Comparison of ENCODE assay signal across 26 mouse cellular contexts in genomic region chr14:75706647-75707046, GRCm38 (mm10). TPM values are rescaled to one million over a fixed set of nuclear protein-coding genes. Genes with fewer than 3 reads are reported as not detected.
DNase-seq lines count a peak whose midpoint lies in the region; ATAC-seq lines count a peak whose summit lies in the region.
"Had no signal": no experiment of that assay in that cellular context is flagged by ENCODE, and none has a peak within 500 bp of the region (broad histone marks: within the 10 kb centered on the region; RNA-seq: fewer than 3 reads in every experiment).

No protein-coding gene starts in this region.

- no peak overlapping the region for H3K9ac ChIP-seq in heart, embryonic 11.5 days (ENCODE audit: low read depth, low read length)
- H3K9ac ChIP-seq in kidney, embryonic 14.5 days (ENCODE audit: low read depth, low read length): no peak overlapping the region
- H3K9ac ChIP-seq: embryonic facial prominence, embryonic 12.5 days; forebrain, embryonic 12.5 days; intestine, embryonic 15.5 days; liver, embryonic 13.5 days; midbrain, embryonic 13.5 days; neural tube, embryonic 12.5 days; stomach, embryonic 15.5 days had no signal

- no peak for ATAC-seq in heart, embryonic 11.5 days (replicated peaks; ENCODE audit: insufficient number of reproducible peaks, low FRiP score, low TSS enrichment)
- ATAC-seq in kidney, embryonic 14.5 days (ENCODE audit: low FRiP score, low TSS enrichment): peak; percentile 51; the same call in 1 of the 2 replicates
- ATAC-seq: hindbrain, embryonic 16.5 days; intestine, embryonic 15.5 days; midbrain, embryonic 13.5 days; Patski had no signal

- 80% methylated on average over 4 of the region's 4 CpGs for WGBS in heart, embryonic 10.5 days
- WGBS in heart, embryonic 11.5 days (ENCODE audit: insufficient replicate concordance): 76% methylated on average over 4 of the region's 4 CpGs
- 60% methylated on average over 4 of the region's 4 CpGs for WGBS in kidney, embryonic 14.5 days

- peaks cover 71% of the 10 kb centered on the region for H3K36me3 ChIP-seq in heart, embryonic 10.5 days
- peaks cover 19% of the 10 kb centered on the region for H3K36me3 ChIP-seq in heart, embryonic 11.5 days (ENCODE audit: control insufficient read depth, insufficient read depth, low read length)
- H3K36me3 ChIP-seq in kidney, embryonic 14.5 days (ENCODE audit: control insufficient read depth, insufficient read depth, low read length): peaks cover 45% of the 10 kb centered on the region

- H3K4me3 ChIP-seq in heart, embryonic 10.5 days: no peak overlapping the region
- H3K4me3 ChIP-seq in heart, embryonic 11.5 days (ENCODE audit: low read depth, low read length): no peak overlapping the region
- H3K4me3 ChIP-seq in kidney, embryonic 14.5 days (ENCODE audit: low read length): no peak overlapping the region
- H3K4me3 ChIP-seq: embryonic facial prominence, embryonic 12.5 days; erythroblast, embryonic 14.5 days; forebrain, embryonic 12.5 days; gastrocnemius, adult 2 months; hindbrain, embryonic 10.5 days; intestine, embryonic 15.5 days; liver, embryonic 13.5 days; megakaryocyte, embryonic 14.5 days; midbrain, embryonic 13.5 days; neural tube, embryonic 12.5 days; stomach, embryonic 15.5 days had no signal

- H3K27me3 ChIP-seq in heart, embryonic 10.5 days (ENCODE audit: insufficient read depth, poor library complexity, severe bottlenecking): no peaks in the 10 kb centered on the region
- H3K27me3 ChIP-seq in heart, embryonic 11.5 days (ENCODE audit: control insufficient read depth, insufficient read depth, low read length): no peaks in the 10 kb centered on the region
- H3K27me3 ChIP-seq in kidney, embryonic 14.5 days (ENCODE audit: control insufficient read depth, insufficient read depth, low read length): no peaks in the 10 kb centered on the region
- H3K27me3 ChIP-seq: embryonic facial prominence, embryonic 12.5 days; forebrain, embryonic 12.5 days; intestine, embryonic 15.5 days; liver, embryonic 13.5 days; megakaryocyte, embryonic 14.5 days; midbrain, embryonic 13.5 days; neural tube, embryonic 12.5 days; Patski; stomach, embryonic 15.5 days had no signal

- H3K9me3 ChIP-seq in heart, embryonic 10.5 days: no peaks in the 10 kb centered on the region
- H3K9me3 ChIP-seq in heart, embryonic 11.5 days (replicated peaks; ENCODE audit: control insufficient read depth, low read length): no peaks in the 10 kb centered on the region
- H3K9me3 ChIP-seq in kidney, embryonic 14.5 days (ENCODE audit: control insufficient read depth, low read length): no peaks in the 10 kb centered on the region
- H3K9me3 ChIP-seq: embryonic facial prominence, embryonic 12.5 days; forebrain, embryonic 12.5 days; hindbrain, embryonic 10.5 days; intestine, embryonic 15.5 days; liver, embryonic 13.5 days; megakaryocyte, embryonic 14.5 days; midbrain, embryonic 13.5 days; neural tube, embryonic 12.5 days; stomach, embryonic 15.5 days had no signal

- no peak overlapping the region for H3K27ac ChIP-seq in heart, embryonic 10.5 days
- no peak overlapping the region for H3K27ac ChIP-seq in heart, embryonic 11.5 days (ENCODE audit: low read depth, low read length)
- peak overlapping the region; percentile 51; the same call in 1 of the 2 replicates for H3K27ac ChIP-seq in kidney, embryonic 14.5 days (ENCODE audit: low read depth, low read length)
- H3K27ac ChIP-seq: embryonic facial prominence, embryonic 12.5 days; forebrain, embryonic 12.5 days; gastrocnemius, adult 2 months; hindbrain, embryonic 10.5 days; intestine, embryonic 15.5 days; liver, embryonic 13.5 days; midbrain, embryonic 13.5 days; neural tube, embryonic 12.5 days; stomach, embryonic 15.5 days had no signal

- peak; percentile 20 for DNase-seq in heart, embryonic 10.5 days (ENCODE audit: low spot score)
- peak; percentile 58 to 76 for DNase-seq in kidney, postnatal 25 days
- DNase-seq in right cerebral cortex, adult 2 months (ENCODE audit: low spot score in 2 of 2): no peak
- DNase-seq in layer of hippocampus, adult 11-12 months (ENCODE audit: low spot score): no peak
- DNase-seq in frontal cortex, postnatal 14 days (ENCODE audit: low spot score in 2 of 2): no peak
- DNase-seq: adrenal gland, postnatal 36 days; cerebellum, adult 18-20 months; cerebellum, postnatal 14 days; gastrocnemius, adult 2 months; liver, embryonic 13.5 days; lung, adult 2 months; lung, postnatal 14 days; thymus, postnatal 36 days had no signal

- no peak overlapping the region for H3K4me2 ChIP-seq in heart, embryonic 11.5 days
- H3K4me2 ChIP-seq in kidney, embryonic 14.5 days (replicated peaks; ENCODE audit: low read depth, low read length): no peak overlapping the region
- H3K4me2 ChIP-seq: embryonic facial prominence, embryonic 12.5 days; forebrain, embryonic 12.5 days; intestine, embryonic 15.5 days; liver, embryonic 13.5 days; midbrain, embryonic 13.5 days; neural tube, embryonic 12.5 days; stomach, embryonic 15.5 days had no signal

- H3K4me1 ChIP-seq in heart, embryonic 10.5 days: no peaks in the 10 kb centered on the region
- no peaks in the 10 kb centered on the region for H3K4me1 ChIP-seq in heart, embryonic 11.5 days (ENCODE audit: control insufficient read depth, insufficient read depth, low read length)
- H3K4me1 ChIP-seq in kidney, embryonic 14.5 days (ENCODE audit: control insufficient read depth, insufficient read depth, low read length): peaks cover 4% of the 10 kb centered on the region; the same call in 1 of the 2 replicates
- H3K4me1 ChIP-seq: embryonic facial prominence, embryonic 12.5 days; forebrain, embryonic 12.5 days; intestine, embryonic 15.5 days; liver, embryonic 13.5 days; megakaryocyte, embryonic 14.5 days; midbrain, embryonic 13.5 days; stomach, embryonic 15.5 days had no signal

RNA-seq across cellular contexts. Expression of gene Cog3, which starts 47.7 kb away (rescaled TPM):
- 16.6 and 18.9 TPM in 2 replicates for polyA plus RNA-seq in heart, embryonic 10.5 days (2016; fragmentation: Nextera tagmentation; extraction: Ambion mirVana)
- polyA plus RNA-seq in heart, embryonic 11.5 days (2014; fragmentation: Nextera tagmentation; extraction: Ambion mirVana): 14.7 and 18.0 TPM in 2 replicates
- 12.0 and 24.9 TPM in 2 replicates for polyA plus RNA-seq in kidney, embryonic 14.5 days (2014; fragmentation: Nextera tagmentation; extraction: Ambion mirVana)

Comparison
In these comparisons a context has a peak if more than half of its experiments do, and no peak if none do; other contexts are left out.
1. DNase-seq: peak in heart, embryonic 10.5 days (single experiment) and kidney, postnatal 25 days (2 of 2); none in right cerebral cortex, adult 2 months (0 of 2), layer of hippocampus, adult 11-12 months (single experiment) and frontal cortex, postnatal 14 days (0 of 2).